Mouse (Mus musculus) urinary bladder, postnatal 36 days (tissue): ENCODE results near the gene Cavin2.
A peak's percentile ranks its signal among the peaks of the same experiment; 100 is the strongest.

ENCODE experiments used
- DNase-seq, 2 experiments: peaks; one replicate each; pipeline ENCODE4 v3.0.0; 2022; ENCODE audit warnings: low spot score in 2 of 2, mixed read lengths in 1 of 2

Gene Cavin2

DNA sequence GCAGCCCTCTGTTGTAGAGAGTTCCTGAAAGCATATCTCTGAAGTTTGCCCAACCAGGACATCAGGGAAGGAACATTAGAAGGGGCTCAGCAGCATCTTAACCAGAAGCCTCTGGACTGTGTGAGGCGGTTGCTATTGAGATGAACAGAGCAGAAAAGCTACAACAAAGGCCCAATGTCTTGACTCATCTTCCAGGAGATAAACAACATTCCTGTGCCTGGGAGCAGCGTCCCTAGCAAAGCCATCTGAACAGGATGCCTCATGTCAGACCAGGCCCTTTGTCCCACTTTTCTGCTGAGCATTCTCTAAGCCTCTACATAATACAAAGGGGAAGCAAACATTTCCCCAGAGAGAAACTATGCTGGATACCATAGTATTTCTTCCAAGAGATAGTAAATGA lies 26.6 kb downstream of the Cavin2 start:
- DNase-seq: no peak

DNA sequence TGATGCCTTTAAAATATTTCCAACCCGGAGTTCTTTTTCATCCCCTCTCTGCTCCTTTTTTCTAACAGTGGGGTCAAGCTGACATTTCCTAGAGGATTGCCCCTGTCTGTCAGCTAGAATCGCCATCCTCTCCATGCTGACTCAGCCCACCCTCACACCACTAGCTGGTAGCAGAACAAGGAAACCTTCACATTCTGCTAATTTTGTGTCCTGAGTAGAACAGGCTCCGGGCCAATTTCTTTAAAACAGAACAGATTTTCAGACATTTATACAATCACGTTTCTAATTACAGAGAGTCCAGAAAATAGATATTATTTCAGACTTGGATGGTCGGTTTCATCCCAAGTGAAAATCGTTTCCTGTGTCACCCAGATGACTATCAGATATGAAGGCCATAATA lies 34.6 kb downstream of the Cavin2 start:
- no peak for DNase-seq

DNA sequence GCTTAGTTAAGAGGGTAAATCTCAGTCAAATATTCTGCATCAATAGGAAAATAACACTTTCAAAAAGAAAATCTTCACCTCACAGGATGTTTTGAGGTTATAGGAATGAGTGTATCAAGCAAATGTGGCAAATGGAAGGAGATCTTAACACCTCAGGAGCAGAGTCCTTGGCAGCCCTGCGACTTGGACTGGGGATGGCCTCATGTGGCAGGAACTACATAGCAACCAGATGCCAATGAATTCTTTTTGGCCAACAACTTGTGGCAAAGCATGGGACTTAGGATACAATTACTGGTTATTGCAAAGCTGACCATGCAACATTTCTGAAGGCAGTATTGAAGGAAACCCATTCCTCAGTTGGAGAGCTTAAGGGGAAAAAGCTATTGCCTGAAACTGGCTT lies 39.6 kb downstream of the Cavin2 start:
- DNase-seq: no peak

DNA sequence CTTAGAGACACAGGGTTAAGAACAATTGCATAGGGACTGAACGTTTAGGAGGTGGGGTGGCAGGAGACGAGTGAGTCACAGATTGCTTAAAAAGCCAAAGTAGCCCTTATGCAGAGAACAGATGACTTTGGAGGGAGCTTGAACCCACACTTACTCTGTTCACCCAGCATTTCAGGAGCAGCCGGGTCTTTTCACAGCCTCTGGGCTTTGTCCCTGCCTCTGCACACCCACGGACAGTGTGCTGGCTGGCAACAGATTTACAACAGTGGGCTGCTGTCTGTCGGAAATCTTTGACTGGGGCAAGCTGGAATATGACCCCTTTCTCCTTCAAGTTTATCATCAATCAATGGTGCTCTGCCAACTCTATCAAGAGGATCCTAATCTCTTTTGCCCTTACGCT lies 44.1 kb downstream of the Cavin2 start:
- DNase-seq: no peak

DNA sequence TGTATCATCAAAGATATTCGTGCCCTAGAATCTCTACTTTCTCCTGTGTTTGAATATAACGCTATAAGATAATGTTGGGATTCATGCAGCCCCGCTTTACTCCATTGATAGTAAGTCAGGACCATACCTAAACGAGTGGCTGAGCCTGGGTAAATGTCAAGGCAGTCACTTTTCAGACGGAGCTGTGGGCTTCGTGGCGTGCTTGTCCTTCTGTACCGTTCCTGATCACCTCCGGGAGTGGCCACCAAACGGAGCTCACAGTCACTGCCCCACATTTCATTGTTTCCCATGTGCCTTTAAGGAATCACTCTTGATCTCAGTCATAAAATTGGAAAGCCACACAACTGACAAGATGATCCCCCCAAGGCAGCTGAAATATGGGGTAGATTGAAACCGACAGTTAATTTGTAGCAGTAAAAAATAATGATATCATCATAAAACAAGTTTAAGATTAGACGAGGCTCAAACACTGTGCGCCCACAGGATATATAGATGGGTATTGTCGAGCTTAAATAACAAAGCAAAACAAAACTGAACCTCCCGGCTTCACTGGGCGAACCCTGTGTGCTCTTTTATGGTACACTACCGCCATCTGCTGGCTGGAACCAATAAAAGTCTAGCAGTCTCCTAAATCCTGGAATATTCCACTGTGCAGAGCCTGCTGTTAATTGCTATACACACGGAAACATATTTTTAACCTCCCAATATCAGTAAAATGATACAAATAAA lies 44.8 kb downstream of the Cavin2 start:
- peak; percentile 79 to 82 for DNase-seq

DNA sequence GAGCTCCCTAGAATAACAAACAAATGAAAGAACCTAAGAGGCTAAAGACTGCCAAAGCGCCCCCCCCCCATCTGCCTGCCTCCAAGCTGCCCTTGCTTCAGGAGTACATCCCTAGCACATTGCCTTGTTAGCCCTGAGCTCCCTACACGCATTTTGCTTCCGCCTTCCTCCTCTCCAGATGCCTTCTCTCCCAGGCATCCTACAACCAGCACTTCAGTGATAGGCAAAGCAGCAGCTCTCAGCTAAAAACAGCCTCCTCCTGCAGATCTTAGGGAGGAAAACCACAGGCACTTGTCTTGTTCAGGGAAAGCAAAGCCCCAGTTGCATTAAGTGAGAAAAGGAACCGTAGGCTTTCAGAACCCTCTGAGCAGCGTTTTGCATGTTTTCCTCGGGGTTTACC lies 45.4 kb downstream of the Cavin2 start:
- no peak for DNase-seq

DNA sequence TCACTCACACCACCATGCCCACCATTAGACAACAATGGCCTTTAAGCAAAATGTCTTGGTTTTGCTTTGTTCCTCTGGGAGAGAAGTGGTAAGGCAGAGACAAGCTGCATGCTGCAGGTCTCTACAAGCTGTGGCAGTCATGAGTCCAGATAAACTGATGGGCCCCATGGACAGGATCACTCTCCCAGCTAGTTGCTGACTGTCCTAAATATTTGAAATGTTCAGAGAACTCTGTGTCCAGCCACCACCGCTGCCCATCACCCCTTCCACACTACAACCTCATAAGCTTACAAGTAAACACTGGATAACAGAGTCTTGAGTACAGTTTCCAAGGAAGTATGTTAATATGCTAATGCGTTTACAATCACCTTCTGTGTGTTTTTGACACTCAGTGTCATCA lies 46.2 kb downstream of the Cavin2 start:
- DNase-seq: no peak

DNA sequence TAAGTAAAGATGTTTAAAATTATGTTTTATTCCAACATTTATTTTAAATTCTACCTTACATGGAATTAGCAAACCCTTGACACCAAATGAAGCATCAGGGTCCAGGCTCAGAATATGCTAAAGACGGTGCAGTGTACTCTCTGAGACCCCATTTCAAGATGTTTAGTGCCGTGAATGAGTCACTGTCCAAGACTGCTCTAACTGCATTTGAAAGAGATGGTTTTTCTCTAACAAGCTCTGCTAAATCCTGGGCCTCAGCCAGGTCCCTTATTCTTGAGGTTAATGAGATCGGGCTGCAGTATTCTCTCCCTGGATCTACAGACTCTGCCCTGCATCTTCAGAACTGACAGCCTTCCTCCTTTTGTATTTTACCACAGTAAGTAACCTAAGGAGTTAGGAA lies 55.2 kb downstream of the Cavin2 start:
- DNase-seq: no peak

DNA sequence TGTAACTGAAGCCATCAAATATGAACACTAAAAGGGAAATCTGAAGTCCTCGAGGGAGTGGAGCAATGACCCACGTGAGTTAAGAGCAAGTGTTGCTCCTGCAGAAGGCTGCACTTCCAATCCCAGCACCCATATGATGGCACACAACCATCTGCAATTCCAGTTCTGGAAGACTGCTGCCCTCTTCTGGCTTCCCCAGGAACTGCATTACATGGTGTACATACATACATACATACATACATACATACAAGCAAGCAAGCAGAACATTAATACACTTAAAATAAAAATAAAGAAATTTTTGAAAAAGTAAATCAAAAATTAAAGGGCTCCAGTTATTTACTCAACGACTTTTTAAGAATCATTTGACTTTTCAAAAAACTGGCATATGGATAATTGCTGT lies 58.7 kb downstream of the Cavin2 start:
- no peak for DNase-seq

DNA sequence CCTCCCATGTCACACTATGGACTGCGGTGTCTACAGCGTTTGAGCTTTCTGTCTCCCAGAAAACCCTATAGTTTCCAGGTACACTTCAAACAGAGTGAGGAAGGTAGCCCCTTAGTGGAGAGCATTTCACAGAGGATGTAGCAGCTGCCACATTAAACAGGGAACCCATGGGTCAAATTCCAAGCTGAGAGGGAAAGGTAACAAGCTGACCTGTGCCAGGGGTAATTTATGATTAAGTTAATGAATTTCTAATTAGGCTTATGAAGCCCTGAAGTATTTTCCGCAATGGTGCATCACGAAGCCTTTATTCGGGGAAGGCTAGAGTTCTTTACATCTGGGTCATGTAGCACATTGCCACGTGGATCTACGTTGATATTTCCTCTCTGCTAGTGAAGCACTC lies 59.7 kb downstream of the Cavin2 start:
- no peak for DNase-seq

DNA sequence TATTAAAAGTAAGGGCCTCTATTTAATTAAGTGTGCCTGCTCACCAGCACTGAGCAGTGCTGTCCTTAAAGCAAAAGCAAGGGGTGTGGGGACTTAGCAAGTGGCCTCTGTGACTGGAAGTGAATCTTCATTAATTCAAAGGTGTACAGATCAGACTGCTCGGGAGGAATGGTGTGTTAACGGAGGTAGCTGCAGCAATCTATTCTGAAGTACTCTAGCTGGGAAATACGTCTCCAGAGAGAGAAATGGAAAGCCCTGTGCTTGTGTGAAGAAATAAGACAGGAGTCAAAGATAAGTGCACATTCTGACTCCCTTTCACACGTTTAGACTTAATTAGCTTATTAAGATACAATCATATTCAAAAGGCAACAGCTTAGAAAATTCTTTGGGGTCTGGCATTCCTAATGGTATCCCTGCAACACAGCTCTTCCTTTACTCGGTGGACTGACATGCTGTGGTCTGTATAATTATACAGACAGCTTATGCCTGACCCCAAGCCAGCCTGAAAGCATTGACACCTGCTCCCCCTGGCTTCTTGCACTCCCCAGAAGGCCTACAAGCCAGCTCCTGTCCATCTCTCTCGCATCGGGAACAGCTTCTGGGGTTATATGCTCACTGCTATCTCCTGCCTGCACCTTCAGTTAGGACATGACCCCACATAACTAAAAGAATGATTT lies 60.5 kb downstream of the Cavin2 start:
- DNase-seq: no peak
